Mouse (Mus musculus) neutrophil, adult 83 days (primary cell): Measurements from ENCODE around the gene Psmd2. TPM values are rescaled to one million over a fixed set of nuclear protein-coding genes. Genes with fewer than 3 reads are reported as not detected.

ENCODE experiments used
- total RNA-seq, 2 experiments: library from RNA; stranded (reverse); gene quantifications; one replicate each; pipeline ENCODE4 v1.2.4; 2023

The Psmd2 gene
- 100 to 1,000 TPM; 106 to 110 TPM for total RNA-seq

GRCm38 (mm10) chr16:20651076-20651946, at the start of gene Psmd2:
TSS of gene Psmd2 (plus strand) at chr16:20651652.

GRCm38 (mm10) chr16:20611357-20612227, 39.9 kb upstream of the Psmd2 start, which contains the start of the genes Eef1akmt4, Gm49333 and Alg3:
TSS of gene Eef1akmt4 (plus strand) at chr16:20611593.
TSS of gene Gm49333 (plus strand) at chr16:20611610.
TSS of gene Alg3 (minus strand) at chr16:20611735.

GRCm38 (mm10) chr16:20621191-20621990, 30.1 kb upstream of the Psmd2 start, which contains the start of gene Camk2n2:
TSS of gene Camk2n2 (minus strand) at chr16:20621287.

GRCm38 (mm10) chr16:20629731-20630634, 21.5 kb upstream of the Psmd2 start, which contains the start of gene Ece2:
TSS of gene Ece2 (plus strand) at chr16:20629828.

DNA sequence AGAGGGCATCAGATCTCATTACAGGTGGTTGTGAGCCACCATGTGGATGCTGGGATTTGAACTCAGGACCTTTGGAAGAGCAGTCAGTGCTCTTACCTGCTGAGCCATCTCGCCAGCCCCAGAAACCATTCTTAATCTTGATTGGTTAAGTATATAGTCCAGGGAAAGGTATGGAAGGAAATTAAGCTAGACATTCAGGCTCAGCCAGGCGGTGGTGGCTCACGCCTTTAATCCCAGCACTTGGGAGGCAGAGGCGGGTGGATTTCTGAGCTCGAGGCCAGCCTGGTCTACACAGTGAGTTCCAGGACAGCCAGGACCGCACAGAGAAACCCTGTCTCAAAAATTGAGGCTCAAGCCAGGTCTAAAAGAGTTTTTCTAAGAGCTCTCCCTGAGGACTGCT, 16.6 kb downstream of the Psmd2 start, which contains the start of gene Eif4g1:
Gene Eif4g1, plus strand, starts transcription at position 301 of the 400 bp plus-strand sequence.

DNA sequence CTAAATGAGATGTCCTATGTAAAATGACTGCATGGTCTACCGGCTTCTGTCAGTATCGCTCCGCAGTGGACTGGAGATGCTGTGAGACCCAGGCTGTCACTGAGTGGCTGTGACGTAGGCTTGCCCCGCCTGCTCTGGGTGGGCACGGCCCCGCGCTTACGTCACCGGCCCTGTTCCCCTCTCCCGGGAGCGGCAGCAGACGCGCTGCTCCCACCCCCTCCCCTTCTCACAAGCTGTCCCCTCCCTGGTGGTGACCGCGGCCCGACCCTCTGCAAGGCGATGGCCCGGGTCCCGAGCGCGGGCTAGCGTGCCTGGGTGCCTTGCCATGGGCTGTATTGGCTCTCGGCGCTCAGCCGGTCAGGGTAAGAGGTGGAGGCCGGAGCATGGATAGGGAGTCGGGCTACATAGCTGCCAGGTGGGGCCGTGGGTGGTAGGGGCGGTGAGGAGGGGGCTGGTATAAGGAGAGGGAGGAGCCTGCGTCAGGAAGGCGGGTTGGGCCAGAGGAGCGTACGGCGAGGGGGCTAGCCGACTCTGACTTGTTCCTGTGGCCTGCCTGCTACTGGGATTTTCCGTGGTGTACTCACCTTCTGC, 41.8 kb downstream of the Psmd2 start, which contains the start of gene Fam131a:
Gene Fam131a, plus strand, starts transcription at position 131 of the 591 bp plus-strand sequence.

Other genes starting within 250 kb of the Psmd2 start
- 100 to 1,000 TPM in 1 of 2 experiments, 10 to 100 TPM in 1; 83.4 to 102 TPM for gene Abcc5, start 225.3 kb upstream of the Psmd2 start, total RNA-seq
- 10 to 100 TPM; 22.6 to 22.8 TPM for gene Eif2b5, start 152.8 kb upstream of the Psmd2 start, total RNA-seq
- gene Dvl3, start 134.7 kb upstream of the Psmd2 start, total RNA-seq = 10 to 100 TPM; 26.5 to 28.0 TPM
- gene Ap2m1, start 116.2 kb upstream of the Psmd2 start, total RNA-seq = 100 to 1,000 TPM; 190 to 204 TPM
- 10 to 100 TPM; 45.4 to 46.1 TPM for gene Abcf3, start 103.1 kb upstream of the Psmd2 start, total RNA-seq
- gene Vwa5b2, start 62.2 kb upstream of the Psmd2 start, total RNA-seq = not detected
- 1 to 10 TPM; 3.9 to 5.5 TPM for gene Eef1akmt4, start 40.1 kb upstream of the Psmd2 start, total RNA-seq
- not detected for gene Gm49333, start 40.0 kb upstream of the Psmd2 start, total RNA-seq
- gene Alg3, start 39.9 kb upstream of the Psmd2 start, total RNA-seq = 1 to 10 TPM; 6.4 to 7.1 TPM
- 1 to 10 TPM; 1.2 to 1.3 TPM for gene Camk2n2, start 30.4 kb upstream of the Psmd2 start, total RNA-seq
- under 1 TPM in 1 of 2 experiments, not detected in 1; 0.18 TPM for gene Ece2, start 21.8 kb upstream of the Psmd2 start, total RNA-seq
- 100 to 1,000 TPM; 147 to 161 TPM for gene Eif4g1, start 16.7 kb downstream of the Psmd2 start, total RNA-seq
- under 1 TPM; 0.42 to 0.86 TPM for gene Fam131a, start 41.6 kb downstream of the Psmd2 start, total RNA-seq
- gene Polr2h, start 66.0 kb downstream of the Psmd2 start, total RNA-seq = 1 to 10 TPM; 7.9 to 8.2 TPM
- 1 to 10 TPM; 4.8 to 5.6 TPM for gene Clcn2, start 66.1 kb downstream of the Psmd2 start, total RNA-seq
- gene Chrd, start 81.5 kb downstream of the Psmd2 start, total RNA-seq = not detected
- gene Thpo, start 82.9 kb downstream of the Psmd2 start, total RNA-seq = not detected